Mouse (Mus musculus) megakaryocyte, adult 5-6 weeks (primary cell): Measurements from ENCODE around the gene Zbed6. TPM values are rescaled to one million over a fixed set of nuclear protein-coding genes. Genes with fewer than 3 reads are reported as not detected.

Experiments
- total RNA-seq, 2 experiments: library from RNA; stranded (forward) in 1 of 2; stranded (reverse) in 1 of 2; fragments of 153-499, 151-499 nt in 1 of 2; fragments of 221-1000, 200-1000 nt in 1 of 2; gene quantifications; 2 replicates each; pipeline versions ENCODE4 v1.2.3 to v1.2.4; 2015 to 2017

The Zbed6 gene
- total RNA-seq, 2 experiments from 2014 or later: 10.4 to 13.1 TPM

Other genes starting within 250 kb of the Zbed6 start
- gene Sox13, start 236.5 kb downstream of the Zbed6 start, total RNA-seq (2015): 0.76 and 1.3 TPM in 2 replicates
- 0.24 and 0.70 TPM in 2 replicates for gene Sox13, start 236.5 kb downstream of the Zbed6 start, total RNA-seq (2017)
- 330 and 331 TPM in 2 replicates for gene Snrpe, start 50.6 kb downstream of the Zbed6 start, total RNA-seq (2015)
- gene Snrpe, start 50.6 kb downstream of the Zbed6 start, total RNA-seq (2017): 228 and 311 TPM in 2 replicates
- gene Gm38394, start 433 bp upstream of the Zbed6 start, total RNA-seq (2015): 14.4 and 19.1 TPM in 2 replicates
- gene Gm38394, start 433 bp upstream of the Zbed6 start, total RNA-seq (2017): 5.9 and 8.7 TPM in 2 replicates
- 0.96 and 1.0 TPM in 2 replicates for gene Lax1, start 29.2 kb upstream of the Zbed6 start, total RNA-seq (2015)
- gene Lax1, start 29.2 kb upstream of the Zbed6 start, total RNA-seq (2017): 1.8 and 3.0 TPM in 2 replicates
- 18.2 and 21.1 TPM in 2 replicates for gene Atp2b4, start 140.2 kb upstream of the Zbed6 start, total RNA-seq (2015)
- 17.6 and 20.3 TPM in 2 replicates for gene Atp2b4, start 140.2 kb upstream of the Zbed6 start, total RNA-seq (2017)
- not detected in 2 replicates for gene Optc, start 247.1 kb upstream of the Zbed6 start, total RNA-seq (2015)
- gene Optc, start 247.1 kb upstream of the Zbed6 start, total RNA-seq (2017): not detected in 2 replicates